ENCODE assay signal across 22 mouse cellular contexts in the genomic region with DNA sequence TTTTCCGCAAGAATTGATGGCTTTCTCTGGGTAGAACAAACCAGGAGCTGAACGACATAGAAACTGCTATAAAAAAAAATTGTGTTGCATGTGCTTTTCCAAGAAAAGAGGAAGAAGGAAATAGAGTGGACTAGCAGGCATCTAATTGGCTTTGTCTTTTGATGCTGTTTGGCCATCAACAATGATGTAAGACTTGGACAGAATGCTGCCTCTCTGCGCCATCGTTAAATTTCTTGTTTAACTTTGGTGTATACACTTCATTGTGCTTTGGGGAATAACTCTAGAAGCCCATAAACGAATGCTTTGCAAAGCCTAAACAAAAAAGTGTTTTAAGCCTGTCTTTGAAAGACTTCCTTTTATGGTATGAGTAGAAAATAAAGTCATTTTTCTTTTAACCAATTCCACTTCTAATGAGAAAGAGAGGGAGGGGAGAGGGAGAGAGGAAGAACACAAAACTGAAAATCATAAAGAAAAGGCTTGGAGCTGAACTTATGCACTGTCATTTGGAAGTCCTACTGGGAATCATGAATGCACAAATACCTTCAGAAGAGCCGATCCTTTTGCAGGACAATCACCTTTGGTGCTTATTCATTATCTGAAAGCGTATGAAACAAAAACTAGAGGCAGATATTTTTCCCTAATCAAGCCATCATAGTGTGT. TPM values are rescaled to one million over a fixed set of nuclear protein-coding genes. Genes with fewer than 3 reads are reported as not detected.
DNase-seq lines count a peak whose midpoint lies in the region; ATAC-seq and TF ChIP-seq lines count a peak whose summit lies in the region.
"Had no signal": no experiment of that assay in that cellular context is flagged by ENCODE, and none has a peak within 500 bp of the region (broad histone marks: within the 10 kb centered on the region; RNA-seq: fewer than 3 reads in every experiment).

No protein-coding gene starts in this region.

- peak; percentile 45; the same call in 1 of the 2 replicates for ATAC-seq in lung, embryonic 14.5 days (ENCODE audit: insufficient read depth)
- ATAC-seq in forebrain, embryonic 16.5 days, result peak; percentile 71; the same call in 1 of the 2 replicates
- peak; percentile 57; the same call in 1 of the 2 replicates for ATAC-seq in limb, embryonic 14.5 days (ENCODE audit: low FRiP score, low read depth)
- ATAC-seq: CD4-positive, CD25-positive, alpha-beta regulatory T cell, adult 4 months; inflammation-experienced regulatory T-cells, adult 6 months had no signal

- no peak for TF ChIP-seq CTCF in lung, embryonic 14.5 days (IDR thresholded peaks at IDR 0.05; ENCODE audit: low read depth)

- peak; percentile 69 for DNase-seq in lung, embryonic 14.5 days
- no peak for DNase-seq in lung, postnatal 14 days
- peak; percentile 66 for DNase-seq in lung, postnatal 10 days
- no peak for DNase-seq in lung, postnatal 36 days
- no peak for DNase-seq in limb, embryonic 14.5 days (ENCODE audit: low spot score)
- DNase-seq in B cell, adult 2 months, result no peak
- DNase-seq: adrenal gland, postnatal 10 days; cerebellum, adult 11-12 months; cerebellum, adult 9-10 months; cerebellum, postnatal 25 days; gastrocnemius, postnatal 36 days; heart, adult 11 months; heart, postnatal 36 days had no signal

- H3K27me3 ChIP-seq in lung, embryonic 14.5 days (ENCODE audit: insufficient read depth, low read length), result no peaks in the 10 kb centered on the region; the same call in 1 of the 2 replicates
- H3K27me3 ChIP-seq in forebrain, embryonic 16.5 days (replicated peaks; ENCODE audit: control insufficient read depth, insufficient read depth, low read length), result 0 out of 2 replicates have a peak, but pooled peaks cover 6% of the 10 kb centered on the region
- H3K27me3 ChIP-seq in limb, embryonic 14.5 days (ENCODE audit: control insufficient read depth, insufficient read depth, low read length), result no peaks in the 10 kb centered on the region
- H3K27me3 ChIP-seq: embryonic facial prominence, embryonic 12.5 days; heart, embryonic 13.5 days; hindbrain, embryonic 15.5 days had no signal

- H3K9ac ChIP-seq in lung, embryonic 14.5 days, result no peak overlapping the region
- H3K9ac ChIP-seq in forebrain, embryonic 16.5 days (replicated peaks; ENCODE audit: low read depth, low read length), result no peak overlapping the region
- no peak overlapping the region for H3K9ac ChIP-seq in limb, embryonic 14.5 days (ENCODE audit: low read depth, low read length, severe bottlenecking)
- H3K9ac ChIP-seq: embryonic facial prominence, embryonic 12.5 days; heart, embryonic 13.5 days; hindbrain, embryonic 15.5 days had no signal

- no peak for TF ChIP-seq POLR2A in limb, embryonic 14.5 days (IDR thresholded peaks at IDR 0.05; ENCODE audit: borderline replicate concordance, extremely low read depth, insufficient read depth, insufficient read length)

- H3K36me3 ChIP-seq in lung, embryonic 14.5 days (ENCODE audit: insufficient read depth), result no peaks in the 10 kb centered on the region
- H3K36me3 ChIP-seq in forebrain, embryonic 16.5 days (ENCODE audit: control insufficient read depth, insufficient read depth), result no peaks in the 10 kb centered on the region
- H3K36me3 ChIP-seq in limb, embryonic 14.5 days (ENCODE audit: control insufficient read depth, insufficient read depth, low read length), result no peaks in the 10 kb centered on the region
- H3K36me3 ChIP-seq: embryonic facial prominence, embryonic 12.5 days; G1E; hindbrain, embryonic 15.5 days had no signal

- H3K27ac ChIP-seq in lung, embryonic 14.5 days (ENCODE audit: low read depth), result 0 out of 2 replicates have a peak overlapping the region, but pooled peaks have one; percentile 34
- H3K27ac ChIP-seq in forebrain, embryonic 16.5 days (ENCODE audit: low read length), result no peak overlapping the region
- H3K27ac ChIP-seq in limb, embryonic 14.5 days (replicated peaks; ENCODE audit: low read depth, low read length), result no peak overlapping the region
- H3K27ac ChIP-seq: embryonic facial prominence, embryonic 12.5 days; heart, embryonic 13.5 days; hindbrain, embryonic 15.5 days had no signal

- H3K9me3 ChIP-seq in lung, embryonic 14.5 days (ENCODE audit: low read depth, low read length), result no peaks in the 10 kb centered on the region
- no peaks in the 10 kb centered on the region for H3K9me3 ChIP-seq in forebrain, embryonic 16.5 days (ENCODE audit: control insufficient read depth, low read length)
- H3K9me3 ChIP-seq in limb, embryonic 14.5 days (ENCODE audit: control insufficient read depth, low read length), result no peaks in the 10 kb centered on the region
- H3K9me3 ChIP-seq: embryonic facial prominence, embryonic 12.5 days; G1E; heart, embryonic 13.5 days; hindbrain, embryonic 15.5 days had no signal

- 66% methylated on average over 7 of the region's 7 CpGs for WGBS in lung, embryonic 14.5 days
- 11% methylated on average over 7 of the region's 7 CpGs for WGBS in forebrain, embryonic 16.5 days
- WGBS in limb, embryonic 14.5 days, result 47% methylated on average over 7 of the region's 7 CpGs

- H3K4me3 ChIP-seq in lung, embryonic 14.5 days (ENCODE audit: low read depth, low read length), result no peak overlapping the region
- no peak overlapping the region for H3K4me3 ChIP-seq in forebrain, embryonic 16.5 days (replicated peaks; ENCODE audit: low read length)
- no peak overlapping the region for H3K4me3 ChIP-seq in limb, embryonic 14.5 days (replicated peaks; ENCODE audit: low read length)
- H3K4me3 ChIP-seq: embryonic facial prominence, embryonic 12.5 days; heart, embryonic 13.5 days; hindbrain, embryonic 15.5 days had no signal

- 0 out of 2 replicates have a peak, but pooled peaks cover 4% of the 10 kb centered on the region for H3K4me1 ChIP-seq in lung, embryonic 14.5 days (ENCODE audit: insufficient read depth)
- H3K4me1 ChIP-seq in forebrain, embryonic 16.5 days (replicated peaks; ENCODE audit: control insufficient read depth, insufficient read depth, low read length), result peaks cover 6% of the 10 kb centered on the region
- no peaks in the 10 kb centered on the region; the same call in 1 of the 2 replicates for H3K4me1 ChIP-seq in limb, embryonic 14.5 days (ENCODE audit: control insufficient read depth, insufficient read depth, low read length)
- H3K4me1 ChIP-seq: embryonic facial prominence, embryonic 12.5 days had no signal

- H3K4me2 ChIP-seq in lung, embryonic 14.5 days, result no peak overlapping the region
- no peak overlapping the region for H3K4me2 ChIP-seq in forebrain, embryonic 16.5 days (ENCODE audit: low read length)
- H3K4me2 ChIP-seq in limb, embryonic 14.5 days (replicated peaks; ENCODE audit: low read depth, low read length, severe bottlenecking), result no peak overlapping the region
- H3K4me2 ChIP-seq: embryonic facial prominence, embryonic 12.5 days; heart, embryonic 13.5 days; hindbrain, embryonic 15.5 days had no signal

RNA-seq across cellular contexts. Expression of gene Pdlim3, which starts 20.5 kb away (rescaled TPM):
- 30.9 and 35.1 TPM in 2 replicates for polyA plus RNA-seq in lung, embryonic 14.5 days (2014; fragmentation: Nextera tagmentation; extraction: Ambion mirVana)
- polyA plus RNA-seq in forebrain, embryonic 16.5 days (2015; fragmentation: Nextera tagmentation; extraction: Ambion mirVana), result 3.6 and 4.9 TPM in 2 replicates
- 73.8 and 74.1 TPM in 2 replicates for polyA plus RNA-seq in limb, embryonic 14.5 days (2012; rRNA removed)
- polyA plus RNA-seq in limb, embryonic 14.5 days (2014; fragmentation: Nextera tagmentation; extraction: Ambion mirVana), result 75.3 and 81.6 TPM in 2 replicates
- polyA plus RNA-seq: CD4-positive, CD25-positive, alpha-beta regulatory T cell, adult 4 months; G1E; inflammation-experienced regulatory T-cells, adult 6 months had no signal

RNA-seq across cellular contexts. Expression of gene Ccdc110, which starts 28.7 kb away (rescaled TPM):
- polyA plus RNA-seq in lung, embryonic 14.5 days (2014; fragmentation: Nextera tagmentation; extraction: Ambion mirVana), result not detected in 2 replicates
- polyA plus RNA-seq in forebrain, embryonic 16.5 days (2015; fragmentation: Nextera tagmentation; extraction: Ambion mirVana), result 0.37 TPM in 1 of 2 replicates, not detected in the other
- polyA plus RNA-seq in limb, embryonic 14.5 days (2012; rRNA removed), result 0.06 and 0.09 TPM in 2 replicates
- polyA plus RNA-seq in limb, embryonic 14.5 days (2014; fragmentation: Nextera tagmentation; extraction: Ambion mirVana), result 0.12 and 0.26 TPM in 2 replicates
- polyA plus RNA-seq: CD4-positive, CD25-positive, alpha-beta regulatory T cell, adult 4 months; G1E; heart, embryonic 13.5 days; heart, postnatal 0 days; hindbrain, embryonic 11.5 days; inflammation-experienced regulatory T-cells, adult 6 months had no signal

Comparison
In these comparisons a context has a peak if more than half of its experiments do, and no peak if none do; other contexts are left out.
1. DNase-seq: peak in lung, embryonic 14.5 days (single experiment) and lung, postnatal 10 days (single experiment); none in lung, postnatal 14 days (single experiment), lung, postnatal 36 days (single experiment), limb, embryonic 14.5 days (single experiment) and B cell, adult 2 months (0 of 2).
2. Peak in every context shown above with its lines, with median percentiles within 50 percentile points of each other: ATAC-seq.